Mouse (Mus musculus) liver (tissue): Measurements from ENCODE around the gene Kcnma1.

ENCODE experiments used
- DNase-seq: peaks from one replicate; pipeline ENCODE4 v3.0.0-alpha.2; 2020; ENCODE audit warnings: mixed read lengths

The Kcnma1 gene

GRCm38 (mm10) chr14:23521080-23521684 lies 493.1 kb downstream of the Kcnma1 start:
- DNase-seq = no peak

GRCm38 (mm10) chr14:23517374-23517773 lies 496.9 kb downstream of the Kcnma1 start:
- no peak for DNase-seq

GRCm38 (mm10) chr14:23509792-23510191 lies 504.5 kb downstream of the Kcnma1 start:
- DNase-seq = no peak

GRCm38 (mm10) chr14:23502236-23502790 lies 512.0 kb downstream of the Kcnma1 start:
- no peak for DNase-seq

GRCm38 (mm10) chr14:23496801-23497200 lies 517.5 kb downstream of the Kcnma1 start:
- no peak for DNase-seq

GRCm38 (mm10) chr14:23496236-23496740 lies 518.0 kb downstream of the Kcnma1 start:
- DNase-seq = no peak

- DNase-seq = no peak
These were observed 519.8 kb downstream of the Kcnma1 start for GRCm38 (mm10) chr14:23494496-23494800.

- DNase-seq = no peak
These were observed 520.4 kb downstream of the Kcnma1 start for GRCm38 (mm10) chr14:23493750-23494495.

GRCm38 (mm10) chr14:23492581-23493360 lies 521.5 kb downstream of the Kcnma1 start:
- no peak for DNase-seq

- no peak for DNase-seq
These were observed 522.9 kb downstream of the Kcnma1 start for GRCm38 (mm10) chr14:23491359-23491758.

- no peak for DNase-seq
These were observed 527.6 kb downstream of the Kcnma1 start for GRCm38 (mm10) chr14:23486687-23487086.

GRCm38 (mm10) chr14:23485802-23486500 lies 528.3 kb downstream of the Kcnma1 start:
- no peak for DNase-seq

GRCm38 (mm10) chr14:23475129-23475528 lies 539.2 kb downstream of the Kcnma1 start:
- no peak for DNase-seq

GRCm38 (mm10) chr14:23470071-23470470 lies 544.2 kb downstream of the Kcnma1 start:
- DNase-seq = no peak

- DNase-seq = no peak
These were observed 549.2 kb downstream of the Kcnma1 start for GRCm38 (mm10) chr14:23465135-23465534.

GRCm38 (mm10) chr14:23458560-23458959 lies 555.7 kb downstream of the Kcnma1 start:
- no peak for DNase-seq

GRCm38 (mm10) chr14:23451681-23452080 lies 562.6 kb downstream of the Kcnma1 start:
- DNase-seq = no peak

- no peak for DNase-seq
These were observed 576.8 kb downstream of the Kcnma1 start for GRCm38 (mm10) chr14:23437467-23437866.

GRCm38 (mm10) chr14:23435861-23436260 lies 578.4 kb downstream of the Kcnma1 start:
- no peak for DNase-seq

GRCm38 (mm10) chr14:23430006-23430405 lies 584.3 kb downstream of the Kcnma1 start:
- no peak for DNase-seq

- DNase-seq = no peak
These were observed 585.2 kb downstream of the Kcnma1 start for GRCm38 (mm10) chr14:23429043-23429442.

- no peak for DNase-seq
These were observed 591.7 kb downstream of the Kcnma1 start for GRCm38 (mm10) chr14:23422481-23423040.
